Mouse (Mus musculus) neural tube, embryonic 15.5 days (tissue): ENCODE measurements at regions not wholly inside any gene's neighbourhood (a gene's known extent, or its start where the extent isn't known, plus 50 kb on each side); places are given as distances from the start of the nearest gene placed in this dataset.

Source experiments
- ATAC-seq: fragments of 200-750 bp; cut with Nextera tagmentation; 2 replicates; pipeline ENCODE4 v1.8.0; 2017; ENCODE audit warnings: mild to moderate bottlenecking, moderate TSS enrichment, moderate library complexity; ENCODE audit not compliant: low FRiP score
- H3K27ac ChIP-seq: fragments of 300-500 bp; sonication (generic); replicated peaks from 2 replicates; pipeline ENCODE4 v1.5.1; 2015; ENCODE audit warnings: mild to moderate bottlenecking, inconsistent platforms
- H3K27me3 ChIP-seq: fragments of 300-500 bp; sonication (generic); replicated peaks from 2 replicates; pipeline ENCODE4 v1.6.1; 2015; ENCODE audit warnings: inconsistent platforms
- H3K36me3 ChIP-seq: fragments of 300-500 bp; sonication (generic); 2 replicates; pipeline ENCODE4 v1.6.1; 2015; ENCODE audit warnings: inconsistent platforms
- H3K4me1 ChIP-seq: fragments of 300-500 bp; sonication (generic); 2 replicates; pipeline ENCODE4 v1.6.1; 2015; ENCODE audit warnings: inconsistent platforms
- H3K4me2 ChIP-seq: fragments of 300-500 bp; sonication (generic); 2 replicates; pipeline ENCODE4 v1.6.1; 2015; ENCODE audit warnings: inconsistent platforms, mild to moderate bottlenecking, moderate library complexity
- H3K4me3 ChIP-seq: fragments of 300-500 bp; sonication (generic); replicated peaks from 2 replicates; pipeline ENCODE4 v1.5.1; 2015; ENCODE audit warnings: mild to moderate bottlenecking, inconsistent platforms
- H3K9ac ChIP-seq: fragments of 300-500 bp; sonication (generic); replicated peaks from 2 replicates; pipeline ENCODE4 v1.6.1; 2015; ENCODE audit warnings: mild to moderate bottlenecking, inconsistent platforms
- H3K9me3 ChIP-seq: fragments of 300-500 bp; sonication (generic); replicated peaks from 2 replicates; pipeline ENCODE4 v1.6.1; 2016; ENCODE audit warnings: inconsistent platforms
- WGBS: fragments of 180-500 bp; shearing (Covaris S2); methylation state at CpG from one replicate; pipeline ENCODE4 v1.1.7; 2015; ENCODE audit warnings: mixed read lengths; 5-methylcytosine and 5-hydroxymethylcytosine counted together

- H3K27me3 ChIP-seq, result no peaks in the 10 kb centered on the region
- H3K4me3 ChIP-seq, result no peak overlapping the region
- H3K9me3 ChIP-seq, result no peaks in the 10 kb centered on the region
- 20% methylated on average over 6 of the region's 6 CpGs for WGBS
- no peaks in the 10 kb centered on the region for H3K36me3 ChIP-seq
- no peak overlapping the region for H3K4me2 ChIP-seq
- no peak overlapping the region for H3K9ac ChIP-seq
- no peaks in the 10 kb centered on the region for H3K4me1 ChIP-seq
- ATAC-seq, result no peak
- no peak overlapping the region for H3K27ac ChIP-seq
These were observed 413.9 kb downstream of the Meis1 start for GRCm38 (mm10) chr11:18604836-18605235.

GRCm38 (mm10) chr11:18601568-18602182 lies 417.1 kb downstream of the Meis1 start:
- Histone ChIP-seq H3K9me3 (no peaks in the 10 kb centered on the region), H3K4me2 (no peak overlapping the region), H3K4me3 (no peak overlapping the region), H3K9ac (no peak overlapping the region), H3K4me1 (no peaks in the 10 kb centered on the region), H3K27ac (0 out of 2 replicates have a peak overlapping the region, but pooled peaks have one; percentile 10), H3K36me3 (no peaks in the 10 kb centered on the region), H3K27me3 (no peaks in the 10 kb centered on the region)
- peak; percentile 75 for ATAC-seq
- WGBS, result 58% methylated on average over 6 of the region's 6 CpGs

- Histone ChIP-seq H3K27ac (no peak overlapping the region), H3K36me3 (no peaks in the 10 kb centered on the region), H3K9ac (no peak overlapping the region), H3K27me3 (no peaks in the 10 kb centered on the region), H3K4me1 (no peaks in the 10 kb centered on the region), H3K9me3 (no peaks in the 10 kb centered on the region), H3K4me3 (no peak overlapping the region), H3K4me2 (no peak overlapping the region)
- WGBS, result 80% methylated on average over 3 of the region's 3 CpGs
- no peak for ATAC-seq
These were observed 420.4 kb downstream of the Meis1 start for GRCm38 (mm10) chr11:18598349-18598748.

GRCm38 (mm10) chr11:18596996-18597395 lies 421.8 kb downstream of the Meis1 start:
- 87% methylated on average over 4 of the region's 4 CpGs for WGBS
- Histone ChIP-seq H3K36me3 (no peaks in the 10 kb centered on the region), H3K4me3 (no peak overlapping the region), H3K27ac (no peak overlapping the region), H3K9ac (no peak overlapping the region), H3K4me1 (no peaks in the 10 kb centered on the region), H3K27me3 (no peaks in the 10 kb centered on the region), H3K4me2 (no peak overlapping the region), H3K9me3 (no peaks in the 10 kb centered on the region)
- no peak for ATAC-seq

- no peaks in the 10 kb centered on the region for H3K9me3 ChIP-seq
- H3K27me3 ChIP-seq, result no peaks in the 10 kb centered on the region
- ATAC-seq, result no peak
- no peaks in the 10 kb centered on the region for H3K36me3 ChIP-seq
- H3K4me3 ChIP-seq, result no peak overlapping the region
- no peaks in the 10 kb centered on the region for H3K4me1 ChIP-seq
- 94% methylated on average over 1 of the region's 1 CpGs for WGBS
- H3K27ac ChIP-seq, result no peak overlapping the region
- no peak overlapping the region for H3K9ac ChIP-seq
- no peak overlapping the region for H3K4me2 ChIP-seq
These were observed 428.3 kb downstream of the Meis1 start for GRCm38 (mm10) chr11:18590487-18590886.

- no peak overlapping the region; the same call in 1 of the 2 replicates for H3K27ac ChIP-seq
These were observed 432.3 kb downstream of the Meis1 start for GRCm38 (mm10) chr11:18586468-18586867.

GRCm38 (mm10) chr11:18585031-18585430 lies 433.8 kb downstream of the Meis1 start:
- no peak overlapping the region for H3K4me2 ChIP-seq
- H3K36me3 ChIP-seq, result no peaks in the 10 kb centered on the region
- ATAC-seq, result no peak
- no peaks in the 10 kb centered on the region for H3K9me3 ChIP-seq
- H3K4me1 ChIP-seq, result 0 out of 2 replicates have a peak, but pooled peaks cover 7% of the 10 kb centered on the region
- no peak overlapping the region for H3K4me3 ChIP-seq
- 52% methylated on average over 8 of the region's 8 CpGs for WGBS
- no peak overlapping the region for H3K9ac ChIP-seq
- H3K27ac ChIP-seq, result no peak overlapping the region
- no peaks in the 10 kb centered on the region for H3K27me3 ChIP-seq

More at GRCm38 (mm10) chr11:18586468-18586867, 432.3 kb downstream of the Meis1 start:
- no peaks in the 10 kb centered on the region for H3K27me3 ChIP-seq
- H3K36me3 ChIP-seq, result no peaks in the 10 kb centered on the region
- H3K4me1 ChIP-seq, result no peaks in the 10 kb centered on the region
- H3K9me3 ChIP-seq, result no peaks in the 10 kb centered on the region
- no peak overlapping the region for H3K4me3 ChIP-seq
- H3K4me2 ChIP-seq, result no peak overlapping the region
- no peak overlapping the region for H3K9ac ChIP-seq
- no peak for ATAC-seq
- WGBS, result 62% methylated on average over 3 of the region's 3 CpGs

- Histone ChIP-seq H3K27ac (no peak overlapping the region), H3K36me3 (no peaks in the 10 kb centered on the region), H3K4me1 (0 out of 2 replicates have a peak, but pooled peaks cover 7% of the 10 kb centered on the region), H3K4me3 (no peak overlapping the region), H3K4me2 (no peak overlapping the region), H3K27me3 (no peaks in the 10 kb centered on the region), H3K9ac (no peak overlapping the region), H3K9me3 (no peaks in the 10 kb centered on the region)
- 90% methylated on average over 1 of the region's 1 CpGs for WGBS
- no peak for ATAC-seq
These were observed 436.0 kb downstream of the Meis1 start for GRCm38 (mm10) chr11:18582781-18583161.

- ATAC-seq, result no peak; the same call in 1 of the 2 replicates
- Histone ChIP-seq H3K9ac (no peak overlapping the region), H3K36me3 (no peaks in the 10 kb centered on the region), H3K4me1 (0 out of 2 replicates have a peak, but pooled peaks cover 7% of the 10 kb centered on the region), H3K4me3 (no peak overlapping the region), H3K27me3 (no peaks in the 10 kb centered on the region), H3K9me3 (no peaks in the 10 kb centered on the region), H3K4me2 (no peak overlapping the region), H3K27ac (no peak overlapping the region)
- WGBS, result 59% methylated on average over 2 of the region's 2 CpGs
These were observed 436.6 kb downstream of the Meis1 start for GRCm38 (mm10) chr11:18581997-18582780.

GRCm38 (mm10) chr11:18581078-18581800 lies 437.5 kb downstream of the Meis1 start:
- peak; percentile 63; the same call in 1 of the 2 replicates for ATAC-seq
- WGBS, result 75% methylated on average over 8 of the region's 8 CpGs
- Histone ChIP-seq H3K27ac (peak overlapping the region; percentile 4; the same call in 1 of the 2 replicates), H3K4me2 (no peak overlapping the region), H3K27me3 (no peaks in the 10 kb centered on the region), H3K9ac (no peak overlapping the region), H3K36me3 (no peaks in the 10 kb centered on the region), H3K4me1 (0 out of 2 replicates have a peak, but pooled peaks cover 7% of the 10 kb centered on the region), H3K9me3 (no peaks in the 10 kb centered on the region), H3K4me3 (no peak overlapping the region)

- Histone ChIP-seq H3K4me1 (no peaks in the 10 kb centered on the region), H3K27ac (no peak overlapping the region), H3K9ac (no peak overlapping the region), H3K36me3 (no peaks in the 10 kb centered on the region), H3K4me3 (no peak overlapping the region), H3K9me3 (no peaks in the 10 kb centered on the region), H3K27me3 (no peaks in the 10 kb centered on the region), H3K4me2 (no peak overlapping the region)
- 92% methylated on average over 4 of the region's 4 CpGs for WGBS
- ATAC-seq, result no peak
These were observed 447.1 kb downstream of the Meis1 start for GRCm38 (mm10) chr11:18571557-18572209.
